In the genomic region with DNA sequence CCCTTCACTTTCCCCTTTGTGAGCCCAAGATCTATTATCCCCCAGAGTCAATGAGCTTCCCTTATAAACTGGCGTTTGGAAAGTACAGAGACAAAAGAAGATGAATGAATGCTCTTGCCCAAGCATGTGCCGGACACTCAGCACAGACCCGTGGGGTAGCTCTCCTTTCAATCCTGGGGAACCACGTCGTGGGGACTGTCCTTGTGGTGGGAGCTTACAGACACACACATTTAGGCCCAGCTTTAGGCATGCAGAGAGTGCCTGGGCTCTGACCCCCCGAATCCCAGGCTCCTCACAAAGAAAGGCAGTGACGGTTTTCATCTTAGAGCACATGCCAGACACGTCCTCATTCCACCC, we compare ENCODE assay signal across 23 mouse cellular contexts. TPM values are rescaled to one million over a fixed set of nuclear protein-coding genes. Genes with fewer than 3 reads are reported as not detected.
A peak's percentile ranks its signal among the peaks of the same experiment; 100 is the strongest.
DNase-seq lines count a peak whose midpoint lies in the region; ATAC-seq and TF ChIP-seq lines count a peak whose summit lies in the region.
"Had no signal": no experiment of that assay in that cellular context is flagged by ENCODE, and none has a peak within 500 bp of the region (broad histone marks: within the 10 kb centered on the region; RNA-seq: fewer than 3 reads in every experiment).

No protein-coding gene starts in this region.

- no peak overlapping the region for H3K9ac ChIP-seq in forebrain, postnatal 0 days
- no peak overlapping the region for H3K9ac ChIP-seq in forebrain, embryonic 11.5 days (ENCODE audit: low read length)
- no peak overlapping the region for H3K9ac ChIP-seq in hindbrain, embryonic 14.5 days
- H3K9ac ChIP-seq in hindbrain, embryonic 16.5 days (ENCODE audit: low read depth, low read length): no peak overlapping the region
- H3K9ac ChIP-seq in neural tube, embryonic 14.5 days (replicated peaks; ENCODE audit: low read depth, low read length): no peak overlapping the region
- H3K9ac ChIP-seq in intestine, embryonic 15.5 days: no peak overlapping the region
- H3K9ac ChIP-seq: embryonic facial prominence, embryonic 13.5 days; heart, embryonic 12.5 days; liver, embryonic 14.5 days; midbrain, embryonic 12.5 days had no signal

- H3K9me3 ChIP-seq in forebrain, postnatal 0 days (ENCODE audit: low read length): no peaks in the 10 kb centered on the region
- no peaks in the 10 kb centered on the region for H3K9me3 ChIP-seq in forebrain, embryonic 11.5 days (ENCODE audit: control insufficient read depth, low read length)
- H3K9me3 ChIP-seq in hindbrain, embryonic 14.5 days (ENCODE audit: control insufficient read depth, low read length): no peaks in the 10 kb centered on the region
- H3K9me3 ChIP-seq in hindbrain, embryonic 16.5 days (ENCODE audit: control insufficient read depth, low read length): no peaks in the 10 kb centered on the region
- H3K9me3 ChIP-seq in neural tube, embryonic 14.5 days (ENCODE audit: control insufficient read depth, low read length): no peaks in the 10 kb centered on the region
- H3K9me3 ChIP-seq in intestine, embryonic 15.5 days: no peaks in the 10 kb centered on the region
- H3K9me3 ChIP-seq: midbrain, embryonic 12.5 days had no signal

- intact Hi-C loops in left cerebral cortex, postnatal 4 days (cut with DNase I): no loop called here

- ATAC-seq in forebrain, postnatal 0 days: peak; percentile 10; the same call in 1 of the 2 replicates
- ATAC-seq in forebrain, embryonic 11.5 days (replicated peaks; ENCODE audit: low FRiP score): no peak
- peak; percentile 48; the same call in 1 of the 2 replicates for ATAC-seq in hindbrain, embryonic 14.5 days (ENCODE audit: low FRiP score)
- peak; percentile 68; the same call in 1 of the 2 replicates for ATAC-seq in hindbrain, embryonic 16.5 days
- ATAC-seq in neural tube, embryonic 14.5 days (ENCODE audit: low read depth): peak; percentile 65; the same call in 1 of the 2 replicates
- ATAC-seq in intestine, embryonic 15.5 days: no peak
- ATAC-seq: CD4-positive, CD25-positive, alpha-beta regulatory T cell, adult 4 months; intestine, embryonic 16.5 days had no signal

- H3K36me3 ChIP-seq in forebrain, postnatal 0 days (ENCODE audit: insufficient read depth): no peaks in the 10 kb centered on the region
- H3K36me3 ChIP-seq in forebrain, embryonic 11.5 days (ENCODE audit: control insufficient read depth, insufficient read depth, low read length): no peaks in the 10 kb centered on the region; the same call in 1 of the 2 replicates
- no peaks in the 10 kb centered on the region for H3K36me3 ChIP-seq in hindbrain, embryonic 14.5 days (replicated peaks; ENCODE audit: control insufficient read depth, insufficient read depth)
- no peaks in the 10 kb centered on the region for H3K36me3 ChIP-seq in hindbrain, embryonic 16.5 days (ENCODE audit: control insufficient read depth, insufficient read depth, low read length)
- H3K36me3 ChIP-seq in neural tube, embryonic 14.5 days (ENCODE audit: control insufficient read depth, insufficient read depth, low read length): no peaks in the 10 kb centered on the region
- H3K36me3 ChIP-seq in intestine, embryonic 15.5 days: no peaks in the 10 kb centered on the region

- TF ChIP-seq CTCF in forebrain, postnatal 0 days (IDR thresholded peaks at IDR 0.05; ENCODE audit: low read depth): no peak

- H3K4me3 ChIP-seq in forebrain, postnatal 0 days (ENCODE audit: low read depth, low read length): no peak overlapping the region
- H3K4me3 ChIP-seq in forebrain, embryonic 11.5 days (ENCODE audit: low read depth, low read length): no peak overlapping the region
- H3K4me3 ChIP-seq in hindbrain, embryonic 14.5 days (replicated peaks; ENCODE audit: low read length): no peak overlapping the region
- H3K4me3 ChIP-seq in hindbrain, embryonic 16.5 days (ENCODE audit: low read length): no peak overlapping the region
- no peak overlapping the region for H3K4me3 ChIP-seq in neural tube, embryonic 14.5 days (ENCODE audit: low read depth, low read length)
- no peak overlapping the region for H3K4me3 ChIP-seq in intestine, embryonic 15.5 days (replicated peaks)
- H3K4me3 ChIP-seq: embryonic facial prominence, embryonic 13.5 days; forebrain, embryonic 10.5 days; heart, adult 2 months; heart, embryonic 12.5 days; midbrain, embryonic 12.5 days had no signal

- 43% methylated on average over 8 of the region's 8 CpGs for WGBS in forebrain, postnatal 0 days
- WGBS in forebrain, embryonic 11.5 days: 62% methylated on average over 8 of the region's 8 CpGs
- WGBS in hindbrain, embryonic 14.5 days: 39% methylated on average over 8 of the region's 8 CpGs
- 44% methylated on average over 8 of the region's 8 CpGs for WGBS in hindbrain, embryonic 16.5 days
- WGBS in neural tube, embryonic 14.5 days: 17% methylated on average over 8 of the region's 8 CpGs
- WGBS in intestine, embryonic 15.5 days: 73% methylated on average over 8 of the region's 8 CpGs

- no peak for DNase-seq in forebrain, postnatal 0 days
- no peak for DNase-seq in forebrain, embryonic 11.5 days (ENCODE audit: low spot score)
- DNase-seq in hindbrain, embryonic 14.5 days (ENCODE audit: low spot score): no peak
- no peak for DNase-seq in left cerebral cortex, postnatal 4 days
- DNase-seq: cerebellum, adult 11 months; cerebellum, adult 9-10 months; cerebellum, postnatal 36 days; heart, adult 2 months; kidney, postnatal 10 days; liver; lung, adult 2 months; lung, postnatal 10 days; thymus, postnatal 4 days had no signal

- H3K27me3 ChIP-seq in forebrain, postnatal 0 days (ENCODE audit: insufficient read depth, low read length): no peaks in the 10 kb centered on the region
- no peaks in the 10 kb centered on the region for H3K27me3 ChIP-seq in forebrain, embryonic 11.5 days (ENCODE audit: control insufficient read depth, insufficient read depth, low read length)
- no peaks in the 10 kb centered on the region for H3K27me3 ChIP-seq in hindbrain, embryonic 14.5 days (ENCODE audit: control insufficient read depth, insufficient read depth, low read length)
- H3K27me3 ChIP-seq in hindbrain, embryonic 16.5 days (replicated peaks; ENCODE audit: control insufficient read depth, insufficient read depth, low read length): no peaks in the 10 kb centered on the region
- H3K27me3 ChIP-seq in neural tube, embryonic 14.5 days (ENCODE audit: control insufficient read depth, insufficient read depth, low read length): no peaks in the 10 kb centered on the region
- H3K27me3 ChIP-seq in intestine, embryonic 15.5 days (replicated peaks): no peaks in the 10 kb centered on the region
- H3K27me3 ChIP-seq: embryonic facial prominence, embryonic 13.5 days; heart, embryonic 12.5 days; midbrain, embryonic 12.5 days had no signal

- H3K27ac ChIP-seq in forebrain, postnatal 0 days (ENCODE audit: low read depth, low read length): no peak overlapping the region
- H3K27ac ChIP-seq in forebrain, embryonic 11.5 days (ENCODE audit: low read depth, low read length): no peak overlapping the region
- no peak overlapping the region for H3K27ac ChIP-seq in hindbrain, embryonic 14.5 days
- no peak overlapping the region for H3K27ac ChIP-seq in hindbrain, embryonic 16.5 days (ENCODE audit: low read depth, low read length)
- no peak overlapping the region for H3K27ac ChIP-seq in neural tube, embryonic 14.5 days (ENCODE audit: low read depth, low read length)
- no peak overlapping the region for H3K27ac ChIP-seq in intestine, embryonic 15.5 days
- H3K27ac ChIP-seq: embryonic facial prominence, embryonic 13.5 days; heart, adult 2 months; liver, embryonic 14.5 days; midbrain, embryonic 12.5 days had no signal

- H3K4me1 ChIP-seq in forebrain, postnatal 0 days (ENCODE audit: insufficient read depth): no peaks in the 10 kb centered on the region
- H3K4me1 ChIP-seq in forebrain, embryonic 11.5 days (replicated peaks; ENCODE audit: control insufficient read depth, insufficient read depth, low read length): no peaks in the 10 kb centered on the region
- no peaks in the 10 kb centered on the region for H3K4me1 ChIP-seq in hindbrain, embryonic 14.5 days (replicated peaks; ENCODE audit: control insufficient read depth, insufficient read depth, low read length)
- H3K4me1 ChIP-seq in hindbrain, embryonic 16.5 days (ENCODE audit: control insufficient read depth, insufficient read depth, low read depth, low read length): no peaks in the 10 kb centered on the region; the same call in 1 of the 2 replicates
- H3K4me1 ChIP-seq in neural tube, embryonic 14.5 days (ENCODE audit: control insufficient read depth, insufficient read depth, low read length): no peaks in the 10 kb centered on the region
- H3K4me1 ChIP-seq in intestine, embryonic 15.5 days (replicated peaks): no peaks in the 10 kb centered on the region
- H3K4me1 ChIP-seq: embryonic facial prominence, embryonic 13.5 days; midbrain, embryonic 12.5 days had no signal

- no peak overlapping the region for H3K4me2 ChIP-seq in forebrain, postnatal 0 days (ENCODE audit: low read depth)
- H3K4me2 ChIP-seq in forebrain, embryonic 11.5 days (ENCODE audit: low read depth, low read length, severe bottlenecking): no peak overlapping the region
- no peak overlapping the region for H3K4me2 ChIP-seq in hindbrain, embryonic 14.5 days (replicated peaks)
- H3K4me2 ChIP-seq in hindbrain, embryonic 16.5 days (ENCODE audit: low read length): no peak overlapping the region
- no peak overlapping the region for H3K4me2 ChIP-seq in neural tube, embryonic 14.5 days (ENCODE audit: low read depth, low read length)
- H3K4me2 ChIP-seq in intestine, embryonic 15.5 days (replicated peaks): no peak overlapping the region
- H3K4me2 ChIP-seq: embryonic facial prominence, embryonic 13.5 days; heart, embryonic 12.5 days; midbrain, embryonic 12.5 days had no signal

RNA-seq across cellular contexts. Expression of gene Trmu, which starts 40.8 kb away (rescaled TPM):
- 32.3 and 38.9 TPM in 2 replicates for total RNA-seq in forebrain, postnatal 0 days (2014; rRNA removed)
- 29.0 and 31.4 TPM in 2 replicates for polyA plus RNA-seq in forebrain, postnatal 0 days (2015; fragmentation: Nextera tagmentation; extraction: Ambion mirVana)
- polyA plus RNA-seq in forebrain, embryonic 11.5 days (2014; fragmentation: Nextera tagmentation; extraction: Ambion mirVana): 35.7 and 38.6 TPM in 2 replicates
- 30.7 and 30.9 TPM in 2 replicates for polyA plus RNA-seq in hindbrain, embryonic 14.5 days (2014; fragmentation: Nextera tagmentation; extraction: Ambion mirVana)
- 47.6 and 50.3 TPM in 2 replicates for polyA plus RNA-seq in hindbrain, embryonic 16.5 days (2015; fragmentation: Nextera tagmentation; extraction: Ambion mirVana)
- 34.2 TPM in 2 replicates for polyA plus RNA-seq in neural tube, embryonic 14.5 days (2014; fragmentation: Nextera tagmentation; extraction: Ambion mirVana)
- 34.2 and 35.8 TPM in 2 replicates for polyA plus RNA-seq in intestine, embryonic 15.5 days (2015; fragmentation: Nextera tagmentation; extraction: Ambion mirVana)
- total RNA-seq in left cerebral cortex, postnatal 4 days (2021): 10 to 100 TPM; 36.2 to 37.8 TPM

Comparison
In these comparisons a context has a peak if more than half of its experiments do, and no peak if none do; other contexts are left out.
1. ATAC-seq: peak in forebrain, postnatal 0 days (single experiment), hindbrain, embryonic 14.5 days (single experiment), hindbrain, embryonic 16.5 days (single experiment) and neural tube, embryonic 14.5 days (single experiment); none in forebrain, embryonic 11.5 days (single experiment) and intestine, embryonic 15.5 days (single experiment).